Mouse (Mus musculus): ENCODE results near the gene Mup10.
"Not testable (repeated sequence)": the region's sequence is repeated elsewhere in the genome, so short reads cannot be mapped to it uniquely, and the experiment has no call there.

The Mup10 gene

GRCm38 (mm10) chr4:60582099-60582498 is at the start of gene Mup10:
TSS of gene Mup10 (minus strand) at chr4:60582199.
- DNase-seq, result not testable (repeated sequence)

Measured in lung, postnatal 4 days (tissue).